Mouse (Mus musculus): ENCODE results near the gene Slc25a22.

GRCm38 (mm10) chr7:141416144-141416841, 21.4 kb downstream of the Slc25a22 start:
- TF ChIP-seq CTCF (IDR thresholded peaks at IDR 0.05; ENCODE audit: control insufficient read depth, insufficient read depth, low read length) (no peak), POLR2A (IDR thresholded peaks at IDR 0.05; ENCODE audit: borderline replicate concordance, control insufficient read depth, low read depth, low read length) (no peak)

Measured in bone marrow, adult 2 months (tissue).